Mouse (Mus musculus): ENCODE data around the gene Krtcap2. TPM values are rescaled to one million over a fixed set of nuclear protein-coding genes. Genes with fewer than 3 reads are reported as not detected.

The Krtcap2 gene
- polyA plus RNA-seq, 1 experiment from 2014 or later: 333 TPM

DNA sequence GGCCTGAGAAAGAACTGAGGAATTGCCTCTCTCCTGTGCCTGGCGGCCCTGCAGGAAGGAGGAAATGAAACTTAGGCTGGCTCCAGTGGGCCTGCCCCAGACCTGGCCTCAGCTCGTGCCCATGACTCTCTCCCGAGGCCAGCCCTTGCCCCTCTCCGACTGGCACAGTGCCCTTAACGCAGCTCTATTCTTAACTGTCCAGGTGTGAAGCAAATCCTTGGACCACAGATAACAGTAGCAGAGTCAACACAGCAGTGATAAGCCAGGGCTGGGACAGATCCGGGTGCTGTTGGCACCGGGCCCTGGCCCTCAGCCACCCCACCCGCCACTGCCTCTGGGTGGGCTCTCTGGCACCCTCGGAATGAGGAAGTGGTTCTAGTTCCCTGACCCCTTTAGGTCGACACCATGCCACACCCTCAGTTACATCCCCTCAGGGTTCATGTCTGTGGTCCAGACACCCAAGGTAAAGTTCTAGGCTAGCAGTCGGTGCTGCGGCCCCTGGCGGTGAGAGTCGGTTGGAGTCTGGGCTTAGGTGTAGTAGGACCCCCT is 12.1 kb upstream of the Krtcap2 start:
- H3K27me3 ChIP-seq: peaks cover 22% of the 10 kb centered on the region
- H3K9me3 ChIP-seq: no peaks in the 10 kb centered on the region
- peaks cover 47% of the 10 kb centered on the region for H3K36me3 ChIP-seq
- H3K4me2 ChIP-seq: no peak overlapping the region
- peaks cover 15% of the 10 kb centered on the region for H3K4me1 ChIP-seq (replicated peaks)
- no peak overlapping the region for H3K4me3 ChIP-seq (replicated peaks)
- ATAC-seq (ENCODE audit: insufficient number of reproducible peaks, insufficient read depth, low FRiP score, low TSS enrichment, low read depth): no peak
- H3K9ac ChIP-seq (replicated peaks): no peak overlapping the region
- WGBS: 81% methylated on average over 14 of the region's 14 CpGs
- H3K27ac ChIP-seq: no peak overlapping the region

DNA sequence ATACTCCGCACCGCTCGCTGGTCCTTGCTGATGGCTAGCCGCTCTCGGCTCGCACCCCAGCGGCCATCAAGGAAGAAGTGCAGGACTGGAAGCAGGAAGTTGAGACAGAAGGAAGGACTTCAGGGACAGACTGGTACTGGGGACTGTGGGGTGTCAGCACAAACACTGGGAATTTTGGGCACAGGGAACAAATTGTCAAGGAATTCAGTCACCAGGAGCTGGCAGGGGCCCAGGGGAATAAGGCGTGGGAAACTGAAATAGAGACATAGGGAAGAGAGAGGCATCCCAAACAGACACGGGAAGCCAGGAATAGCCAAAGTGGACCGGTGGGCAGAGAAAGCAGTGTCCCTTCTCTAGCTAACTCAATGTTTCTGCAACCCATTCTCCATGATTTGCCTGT is 9.2 kb upstream of the Krtcap2 start:
- no peak overlapping the region for H3K4me2 ChIP-seq
- H3K27ac ChIP-seq: no peak overlapping the region
- 90% methylated on average over 10 of the region's 10 CpGs for WGBS
- no peaks in the 10 kb centered on the region; the same call in none of the 2 replicates for H3K27me3 ChIP-seq
- no peak overlapping the region for H3K9ac ChIP-seq (replicated peaks)
- ATAC-seq (ENCODE audit: insufficient number of reproducible peaks, insufficient read depth, low FRiP score, low TSS enrichment, low read depth): no peak
- H3K4me1 ChIP-seq (replicated peaks): peaks cover 10% of the 10 kb centered on the region
- H3K9me3 ChIP-seq: no peaks in the 10 kb centered on the region
- H3K4me3 ChIP-seq (replicated peaks): no peak overlapping the region
- H3K36me3 ChIP-seq: peaks cover 58% of the 10 kb centered on the region

DNA sequence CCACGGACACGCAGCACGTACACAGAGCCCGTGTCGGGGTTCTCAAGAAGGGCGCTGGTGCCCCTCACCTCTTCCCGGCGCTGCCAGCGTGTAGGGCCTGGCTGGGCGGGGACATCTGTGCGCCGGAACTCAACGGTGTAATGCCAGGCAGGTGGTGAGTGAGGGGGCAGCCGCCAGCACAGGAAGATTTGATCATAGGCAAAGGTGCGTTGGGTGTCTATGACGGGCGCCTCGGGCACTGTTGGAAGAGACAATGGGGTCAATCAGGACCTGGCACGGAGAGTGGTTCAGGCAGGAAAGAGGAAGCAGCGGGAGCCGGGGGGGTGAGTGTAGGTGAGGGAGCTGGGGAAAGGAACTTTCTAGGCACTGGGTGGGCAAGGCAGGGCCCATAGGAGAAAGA is 8.1 kb upstream of the Krtcap2 start:
- Histone ChIP-seq H3K27ac (no peak overlapping the region), H3K9me3 (no peaks in the 10 kb centered on the region), H3K4me3 (replicated peaks) (no peak overlapping the region), H3K36me3 (peaks cover 66% of the 10 kb centered on the region), H3K4me1 (replicated peaks) (peaks cover 5% of the 10 kb centered on the region), H3K4me2 (no peak overlapping the region), H3K9ac (replicated peaks) (no peak overlapping the region), H3K27me3 (no peaks in the 10 kb centered on the region; the same call in 1 of the 2 replicates)
- no peak for ATAC-seq (ENCODE audit: insufficient number of reproducible peaks, insufficient read depth, low FRiP score, low TSS enrichment, low read depth)
- WGBS: 94% methylated on average over 21 of the region's 21 CpGs

DNA sequence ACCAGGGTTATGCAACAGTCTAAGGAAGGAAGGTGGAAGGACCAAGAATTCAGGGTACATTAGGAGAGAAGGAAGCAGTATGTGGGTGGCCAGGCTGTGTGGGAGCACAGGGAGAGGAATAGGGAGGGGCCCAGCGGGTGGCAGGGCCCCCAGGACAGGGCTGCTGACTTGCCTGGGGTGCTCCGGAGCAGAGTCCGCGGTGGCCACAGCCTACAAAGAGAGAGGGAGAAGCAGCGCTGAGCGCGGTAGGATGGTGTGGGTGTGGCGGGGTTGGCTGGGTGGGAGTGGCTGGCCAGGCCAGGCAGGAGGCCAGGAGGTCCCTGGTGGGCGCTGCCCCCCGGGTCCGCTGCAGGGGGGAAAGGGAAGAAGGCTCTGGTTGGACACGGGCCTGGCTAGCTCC is 7.3 kb upstream of the Krtcap2 start:
- peaks cover 64% of the 10 kb centered on the region for H3K36me3 ChIP-seq
- no peak overlapping the region for H3K4me2 ChIP-seq
- 65% methylated on average over 11 of the region's 12 CpGs for WGBS
- no peak overlapping the region for H3K9ac ChIP-seq (replicated peaks)
- no peaks in the 10 kb centered on the region; the same call in 1 of the 2 replicates for H3K27me3 ChIP-seq
- no peak overlapping the region for H3K4me3 ChIP-seq (replicated peaks)
- H3K27ac ChIP-seq: no peak overlapping the region
- H3K4me1 ChIP-seq (replicated peaks): peaks cover 4% of the 10 kb centered on the region
- ATAC-seq (ENCODE audit: insufficient number of reproducible peaks, insufficient read depth, low FRiP score, low TSS enrichment, low read depth): no peak
- no peaks in the 10 kb centered on the region for H3K9me3 ChIP-seq

DNA sequence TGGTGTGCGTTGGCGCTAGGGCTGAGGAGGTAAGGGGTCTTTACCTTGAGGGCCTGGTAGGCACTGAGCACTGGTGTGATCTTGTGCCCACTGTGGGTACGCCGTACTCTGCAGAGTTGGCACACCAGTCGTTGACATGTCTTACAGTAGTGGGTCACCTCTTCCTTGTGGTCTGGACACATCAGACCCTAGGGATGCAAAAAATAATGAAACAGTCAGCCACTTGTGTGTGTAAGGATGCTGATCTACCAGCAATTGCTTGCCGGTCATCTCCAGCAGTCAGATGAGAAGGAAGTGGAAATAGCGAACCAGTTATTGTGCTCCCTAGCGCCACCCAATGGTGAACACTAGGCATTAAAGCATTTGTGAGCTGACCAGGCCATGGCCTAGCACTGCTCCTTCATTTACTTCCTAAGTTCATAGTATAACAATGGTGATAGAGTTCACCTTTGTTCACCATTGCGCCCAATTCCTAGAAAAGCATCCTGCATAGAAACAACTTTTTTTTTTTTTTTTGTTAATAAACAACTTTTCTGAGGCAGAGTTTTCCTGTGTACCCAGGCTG is 3.4 kb upstream of the Krtcap2 start:
- Histone ChIP-seq H3K4me2 (no peak overlapping the region), H3K9me3 (no peaks in the 10 kb centered on the region), H3K27ac (no peak overlapping the region), H3K9ac (replicated peaks) (no peak overlapping the region), H3K4me3 (replicated peaks) (no peak overlapping the region), H3K4me1 (replicated peaks) (peaks cover 36% of the 10 kb centered on the region), H3K36me3 (peaks cover 33% of the 10 kb centered on the region), H3K27me3 (no peaks in the 10 kb centered on the region)
- no peak for ATAC-seq (ENCODE audit: insufficient number of reproducible peaks, insufficient read depth, low FRiP score, low TSS enrichment, low read depth)
- 76% methylated on average over 9 of the region's 9 CpGs for WGBS

DNA sequence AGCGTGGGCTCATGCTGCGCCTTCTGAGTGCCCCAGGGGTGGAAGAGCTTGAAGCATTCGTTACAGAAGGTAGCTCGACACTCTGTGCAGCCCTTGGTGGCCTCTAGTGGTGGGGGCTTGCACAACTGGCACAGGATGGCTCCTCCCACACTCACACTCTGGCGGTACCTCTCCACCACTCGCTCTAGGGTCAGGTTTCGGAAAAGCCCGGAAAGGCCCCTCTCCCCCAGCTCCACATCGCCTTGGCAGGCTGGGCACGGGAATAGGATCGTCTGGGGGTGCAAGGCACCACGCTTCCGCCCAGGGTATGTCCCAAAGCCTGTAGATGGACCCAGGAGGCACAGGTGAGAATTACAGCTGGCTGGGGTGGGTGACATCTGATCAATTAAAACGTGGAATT is 2.2 kb upstream of the Krtcap2 start:
- 9% methylated on average over 14 of the region's 14 CpGs for WGBS
- peaks cover 42% of the 10 kb centered on the region for H3K4me1 ChIP-seq (replicated peaks)

DNA sequence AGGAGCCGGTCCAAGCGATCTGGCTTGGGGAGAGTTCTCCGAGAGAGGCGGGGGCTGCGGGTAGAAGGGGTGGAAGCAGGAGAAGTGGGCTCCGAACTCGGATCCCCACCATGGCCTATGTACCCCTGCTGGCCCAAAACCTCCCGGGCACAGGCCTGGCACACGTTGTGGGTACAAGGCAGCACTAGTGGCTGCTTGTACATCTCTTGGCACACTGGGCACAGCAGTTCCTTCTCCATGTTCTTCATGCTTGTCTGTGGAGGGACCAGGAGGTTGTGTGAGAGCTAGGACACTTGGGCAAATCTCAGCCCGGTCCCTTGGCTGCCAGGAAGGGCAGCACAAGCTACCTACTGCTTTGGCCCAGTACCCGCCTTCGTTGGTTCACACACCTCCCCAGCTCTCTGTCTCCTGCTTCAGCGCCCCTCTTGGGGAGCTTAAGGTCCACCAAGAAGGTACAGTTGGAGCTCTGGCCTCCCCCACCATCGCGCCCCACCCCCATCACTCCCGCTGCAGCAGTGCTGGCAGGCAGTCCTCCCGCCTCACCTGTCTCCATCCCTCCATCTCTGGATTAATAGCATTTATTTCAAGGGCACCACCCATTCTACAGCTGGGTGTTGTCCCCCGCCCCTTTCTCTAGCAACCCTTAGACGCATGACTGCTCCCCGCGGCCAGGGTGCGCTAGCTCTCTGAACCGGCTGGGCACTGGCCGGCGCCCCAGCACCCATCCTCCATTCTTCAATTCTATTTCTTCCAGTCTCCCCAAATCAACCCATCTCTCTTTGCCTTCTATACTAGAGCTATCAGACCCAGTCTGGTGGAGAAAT is 1.4 kb upstream of the Krtcap2 start:
- Histone ChIP-seq H3K9me3 (no peaks in the 10 kb centered on the region), H3K9ac (replicated peaks) (peak overlapping the region; percentile 50), H3K4me1 (replicated peaks) (peaks cover 42% of the 10 kb centered on the region), H3K27me3 (no peaks in the 10 kb centered on the region), H3K36me3 (peaks cover 34% of the 10 kb centered on the region), H3K4me2 (peak overlapping the region; percentile 93), H3K4me3 (replicated peaks) (peak overlapping the region; percentile 82), H3K27ac (peak overlapping the region; percentile 77)
- ATAC-seq (ENCODE audit: insufficient number of reproducible peaks, insufficient read depth, low FRiP score, low TSS enrichment, low read depth): no peak
- 11% methylated on average over 25 of the region's 25 CpGs for WGBS

More for the DNA sequence above, 2.2 kb upstream of the Krtcap2 start:
- Histone ChIP-seq H3K4me3 (replicated peaks) (peak overlapping the region; percentile 82), H3K9me3 (no peaks in the 10 kb centered on the region), H3K27me3 (no peaks in the 10 kb centered on the region), H3K9ac (replicated peaks) (peak overlapping the region; percentile 19; the same call in 1 of the 2 replicates), H3K4me2 (peak overlapping the region; percentile 93), H3K27ac (no peak overlapping the region), H3K36me3 (peaks cover 34% of the 10 kb centered on the region)
- ATAC-seq (ENCODE audit: insufficient number of reproducible peaks, insufficient read depth, low FRiP score, low TSS enrichment, low read depth): peak; percentile 32

DNA sequence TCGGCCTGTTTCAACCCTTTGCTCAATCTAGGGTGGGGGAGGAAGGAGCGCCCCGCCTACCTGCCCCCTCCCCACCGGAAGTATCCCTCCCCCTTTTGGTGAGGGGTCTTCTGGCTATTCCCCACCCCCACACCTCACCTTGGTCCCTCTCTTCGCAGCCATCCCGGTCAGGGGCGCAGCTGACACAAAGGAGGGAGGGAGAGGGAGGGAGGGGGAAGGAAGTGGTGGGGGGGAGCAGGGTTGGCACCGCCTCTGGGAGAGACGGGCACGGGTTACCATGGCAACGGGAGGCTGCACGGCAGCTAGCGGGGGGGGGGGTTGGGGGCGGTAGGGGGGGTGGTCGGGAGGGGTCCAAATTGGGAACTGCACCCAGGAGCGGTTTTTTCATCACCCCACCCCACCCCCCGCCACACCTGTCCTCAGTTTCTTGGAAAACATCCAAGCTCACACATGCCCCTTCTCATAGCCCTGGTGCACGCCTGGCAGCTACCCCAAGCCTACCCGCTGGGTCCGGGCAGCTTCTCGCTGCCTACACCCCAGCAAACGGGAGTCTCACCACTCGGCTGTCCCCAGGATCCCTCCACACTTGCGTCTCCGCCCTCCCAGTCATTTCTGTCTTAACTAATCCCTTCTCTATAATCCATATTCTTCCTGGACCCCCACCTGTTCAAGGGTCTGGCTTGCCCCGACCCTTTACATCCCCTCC is 631 bp upstream of the Krtcap2 start:
- Histone ChIP-seq H3K27ac (peak overlapping the region; percentile 77), H3K36me3 (peaks cover 36% of the 10 kb centered on the region), H3K27me3 (no peaks in the 10 kb centered on the region), H3K4me1 (replicated peaks) (peaks cover 42% of the 10 kb centered on the region), H3K4me2 (peak overlapping the region; percentile 93), H3K4me3 (replicated peaks) (peak overlapping the region; percentile 82), H3K9me3 (no peaks in the 10 kb centered on the region), H3K9ac (replicated peaks) (peak overlapping the region; percentile 50)
- WGBS: under 1% methylated on average over 16 of the region's 26 CpGs
- no peak for ATAC-seq (ENCODE audit: insufficient number of reproducible peaks, insufficient read depth, low FRiP score, low TSS enrichment, low read depth)

DNA sequence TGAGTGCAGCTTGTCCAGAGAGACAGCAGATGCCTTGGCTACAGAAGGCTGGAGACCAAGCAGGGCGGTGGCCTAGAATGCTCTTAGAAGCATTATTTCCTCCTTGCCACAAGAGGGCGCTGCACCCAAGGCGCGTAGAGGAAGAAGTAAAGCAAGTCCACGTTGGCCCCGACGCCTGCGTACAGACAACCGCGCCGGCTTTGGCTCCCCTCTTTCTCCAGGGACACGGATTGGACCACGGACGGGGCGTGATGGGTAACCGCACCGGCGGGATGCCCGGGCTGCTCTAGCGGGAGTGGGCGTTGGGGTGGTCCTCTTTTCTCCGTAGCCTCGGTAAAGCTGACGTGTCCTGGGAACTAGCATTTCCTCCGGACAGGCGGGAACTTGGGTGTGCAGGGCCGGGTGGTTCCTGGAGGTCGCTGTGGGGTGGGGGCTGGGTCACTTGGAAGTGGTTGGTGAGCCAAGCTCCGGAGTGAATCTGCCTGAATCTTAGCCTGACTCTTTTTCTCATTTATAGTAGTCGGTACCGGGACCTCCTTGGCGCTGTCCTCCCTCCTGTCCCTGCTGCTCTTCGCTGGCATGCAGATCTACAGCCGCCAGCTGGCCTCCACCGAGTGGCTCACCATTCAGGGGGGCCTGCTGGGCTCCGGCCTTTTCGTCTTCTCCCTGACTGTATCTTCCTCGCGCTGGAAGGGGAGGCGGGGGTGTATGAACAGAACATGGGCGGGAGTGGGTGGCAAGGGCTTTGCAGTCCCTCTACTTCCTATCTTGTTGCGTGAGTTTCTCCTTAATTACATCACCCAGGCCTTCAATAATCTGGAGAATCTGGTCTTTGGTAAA is 715 bp downstream of the Krtcap2 start, which contains the start of gene Trim46:
TSS of gene Trim46 (minus strand) at position 49 of the 840 bp plus-strand sequence.
- no peaks in the 10 kb centered on the region for H3K27me3 ChIP-seq
- H3K4me1 ChIP-seq (replicated peaks): peaks cover 54% of the 10 kb centered on the region
- ATAC-seq (ENCODE audit: insufficient number of reproducible peaks, insufficient read depth, low FRiP score, low TSS enrichment, low read depth): peak; percentile 43
- H3K4me3 ChIP-seq (replicated peaks): peak within 1 kb of the TSS; percentile 82
- no peaks in the 10 kb centered on the region for H3K9me3 ChIP-seq
- peak within 1 kb of the TSS; percentile 85 for H3K9ac ChIP-seq (replicated peaks)
- peak within 1 kb of the TSS; percentile 93 for H3K4me2 ChIP-seq
- under 1% methylated on average over 41 of the region's 42 CpGs for WGBS
- H3K36me3 ChIP-seq: peaks cover 35% of the 10 kb centered on the region
- H3K27ac ChIP-seq: peak within 1 kb of the TSS; percentile 77

DNA sequence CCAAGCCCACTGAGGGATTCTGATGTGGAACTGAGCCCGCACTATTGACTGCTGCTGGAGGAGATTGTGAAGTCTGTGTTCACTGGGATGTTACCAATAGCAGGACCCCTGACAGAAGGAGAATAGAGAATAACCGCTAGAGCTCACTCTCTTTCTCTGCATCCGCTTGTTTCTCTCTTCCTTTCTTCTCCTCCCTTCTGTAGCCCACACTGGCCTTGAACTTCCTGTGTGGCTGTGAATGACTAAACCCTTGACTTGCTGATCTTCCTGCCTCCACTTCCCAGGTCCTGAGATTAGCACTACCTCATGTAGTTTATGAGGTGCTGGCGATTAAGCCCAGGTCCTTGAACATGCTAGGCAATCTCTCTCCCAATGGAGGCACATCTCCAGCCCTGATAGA is 1.7 kb downstream of the Krtcap2 start:
- no peak overlapping the region for H3K27ac ChIP-seq
- WGBS: 81% methylated on average over 4 of the region's 4 CpGs
- peaks cover 60% of the 10 kb centered on the region for H3K4me1 ChIP-seq (replicated peaks)

More for the DNA sequence above, 1.7 kb downstream of the Krtcap2 start:
- Histone ChIP-seq H3K4me2 (peak overlapping the region; percentile 93), H3K9me3 (no peaks in the 10 kb centered on the region), H3K4me3 (replicated peaks) (peak overlapping the region; percentile 82), H3K9ac (replicated peaks) (peak overlapping the region; percentile 85), H3K36me3 (peaks cover 27% of the 10 kb centered on the region), H3K27me3 (no peaks in the 10 kb centered on the region)
- ATAC-seq (ENCODE audit: insufficient number of reproducible peaks, insufficient read depth, low FRiP score, low TSS enrichment, low read depth): no peak
